Mouse (Mus musculus): ENCODE measurements around the gene Tvp23a.

The Tvp23a gene

DNA sequence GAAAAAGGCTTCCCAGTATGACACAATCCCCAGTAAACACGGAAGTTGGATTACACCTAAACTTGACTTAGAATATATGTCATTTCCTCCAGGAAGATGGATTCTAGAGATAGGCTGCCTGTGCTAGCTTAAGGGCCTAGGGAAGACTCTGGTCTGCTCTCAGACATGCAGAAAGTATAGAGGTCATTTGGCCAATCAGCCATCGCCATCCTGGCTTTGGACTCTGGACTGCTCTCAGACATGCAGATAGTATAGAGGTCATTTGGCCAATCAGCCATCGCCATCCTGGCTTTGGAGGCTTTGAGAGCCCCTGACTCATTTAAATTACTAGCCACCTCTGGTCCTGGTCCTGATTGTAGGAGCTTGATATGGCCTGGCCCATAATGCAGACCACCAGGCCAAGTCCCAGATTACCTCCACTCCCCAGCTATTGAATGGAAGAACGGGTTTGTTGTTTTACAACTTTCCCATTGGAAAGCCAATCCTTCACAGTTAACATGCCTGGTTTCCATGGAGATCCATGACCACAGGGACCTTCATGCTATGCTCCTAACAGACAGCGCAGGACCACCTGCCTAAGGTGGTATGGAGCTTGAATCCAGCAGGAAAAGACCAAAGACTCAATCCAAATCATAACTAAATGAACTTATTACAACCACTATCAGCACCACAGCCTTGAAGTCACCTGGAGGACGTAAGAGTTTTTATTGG is 6.9 kb upstream of the Tvp23a start:
- in situ Hi-C loops (cut with MboI, MseI), result no loop called here

DNA sequence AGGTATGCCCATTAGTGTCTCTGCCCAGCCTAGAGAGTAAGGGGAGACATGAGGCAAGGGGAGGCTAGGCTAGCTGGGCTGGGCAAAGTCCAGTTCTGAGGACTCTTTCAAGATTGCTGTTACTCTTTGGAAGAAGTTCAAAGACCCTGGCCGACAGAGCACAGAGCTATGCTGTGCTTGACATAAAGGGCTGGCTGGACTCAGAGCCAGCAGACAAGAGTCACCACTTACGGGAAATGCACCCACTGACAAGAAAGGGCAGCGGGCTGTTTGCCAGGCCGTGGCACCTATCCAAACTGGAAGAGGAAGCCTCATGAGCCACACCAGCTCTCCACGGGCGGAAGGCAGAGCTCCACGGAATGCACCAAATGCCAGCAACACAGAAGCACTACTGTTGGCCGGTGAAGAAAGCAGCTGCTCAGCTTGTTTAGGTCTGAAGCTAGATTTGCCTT is 5.3 kb upstream of the Tvp23a start:
- in situ Hi-C loops (cut with MboI, MseI), result no loop called here

DNA sequence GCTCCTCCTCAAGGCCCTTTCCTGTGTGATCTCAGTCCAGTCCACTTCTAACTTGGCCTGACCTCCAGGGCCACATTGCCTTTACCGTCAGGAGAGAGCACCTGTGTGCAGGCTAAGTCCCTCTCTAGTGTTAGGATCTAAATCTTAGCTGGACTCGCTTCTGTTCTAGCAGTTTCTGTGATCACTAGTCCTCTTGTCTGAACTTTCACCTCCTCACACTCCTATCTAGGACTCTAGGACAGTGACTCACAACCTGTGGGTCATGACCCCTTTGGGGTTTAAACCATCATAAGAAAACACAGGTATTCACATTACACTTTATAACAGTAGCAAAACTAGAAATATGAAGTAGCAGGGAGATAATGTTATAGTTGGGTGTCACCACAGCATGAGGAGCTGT is 4.7 kb upstream of the Tvp23a start:
- in situ Hi-C loops (cut with MboI, MseI), result no loop called here

DNA sequence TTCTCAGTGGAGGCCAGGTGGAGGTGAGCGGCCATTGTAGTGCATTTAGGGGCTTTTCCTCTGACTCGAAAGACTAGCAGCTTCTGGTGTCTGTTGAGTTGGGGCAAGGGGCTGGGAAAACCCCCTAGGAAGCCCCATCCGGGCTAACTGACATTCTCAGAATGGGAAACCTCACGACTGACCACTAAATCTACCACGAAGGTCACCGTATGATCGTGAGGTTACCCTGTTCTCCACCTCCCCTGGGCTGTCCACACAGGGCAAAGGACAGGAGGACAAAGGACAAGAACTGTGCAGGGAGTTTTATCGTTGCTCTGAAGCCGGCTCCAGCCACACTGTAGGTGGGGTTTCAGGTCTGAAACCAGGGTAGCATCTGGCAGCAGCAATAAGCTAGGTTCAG is 1.8 kb upstream of the Tvp23a start:
- in situ Hi-C loops (cut with MboI, MseI), result no loop called here

DNA sequence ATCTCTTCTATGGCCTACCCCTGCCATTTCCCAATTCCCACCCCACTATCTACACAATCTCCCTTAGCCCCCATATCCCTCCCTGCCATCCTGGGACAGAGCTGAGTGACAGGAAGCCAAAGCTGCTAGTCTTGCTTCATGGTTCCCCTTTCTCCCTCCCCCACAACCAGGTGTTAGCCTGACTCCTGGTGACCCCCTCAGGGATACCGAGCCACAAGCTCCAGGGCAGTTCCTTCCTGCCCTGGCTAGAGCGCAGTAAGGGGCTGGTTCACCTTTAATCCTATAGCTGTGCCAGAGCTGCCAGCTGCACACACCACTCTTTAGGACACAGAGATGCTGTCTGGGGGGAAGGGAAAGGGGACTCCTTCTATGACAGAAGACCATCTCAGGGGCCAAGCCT is 619 bp upstream of the Tvp23a start:
- in situ Hi-C loops (cut with MboI, MseI), result no loop called here

DNA sequence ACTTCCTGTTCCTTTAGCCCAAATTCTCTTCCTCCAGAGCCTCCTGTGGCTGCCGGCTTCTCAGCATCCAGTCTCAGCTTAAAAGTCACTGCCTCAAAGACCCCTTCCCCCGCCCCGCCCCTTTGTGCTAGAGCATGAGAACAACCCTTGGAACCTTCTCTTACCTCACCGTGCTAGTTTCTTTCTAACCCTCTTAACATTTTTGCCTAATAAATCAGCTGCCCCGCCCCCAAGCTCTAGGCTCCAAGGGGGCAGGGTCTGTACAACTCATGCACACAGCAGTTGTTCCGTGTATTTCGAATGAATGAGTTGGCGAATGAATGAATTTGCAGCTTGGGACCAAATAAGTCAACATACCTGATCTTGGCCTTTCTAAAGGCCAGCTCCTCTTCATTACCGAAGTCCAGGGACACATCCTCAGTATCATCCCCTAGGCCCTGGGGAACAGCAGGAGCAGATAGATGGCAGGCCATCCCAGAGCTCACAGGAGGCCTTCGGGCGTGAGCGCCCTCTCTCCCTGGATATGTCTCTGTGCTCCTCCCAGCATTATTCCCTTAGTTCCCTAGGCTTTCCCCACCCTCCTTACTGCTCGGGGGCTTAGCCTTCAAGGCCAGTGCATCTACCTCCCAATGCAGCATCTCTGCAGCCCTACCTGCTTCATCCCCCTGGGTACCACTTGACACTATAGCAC is 444 bp downstream of the Tvp23a start:
- in situ Hi-C loops (cut with MboI, MseI), result no loop called here

DNA sequence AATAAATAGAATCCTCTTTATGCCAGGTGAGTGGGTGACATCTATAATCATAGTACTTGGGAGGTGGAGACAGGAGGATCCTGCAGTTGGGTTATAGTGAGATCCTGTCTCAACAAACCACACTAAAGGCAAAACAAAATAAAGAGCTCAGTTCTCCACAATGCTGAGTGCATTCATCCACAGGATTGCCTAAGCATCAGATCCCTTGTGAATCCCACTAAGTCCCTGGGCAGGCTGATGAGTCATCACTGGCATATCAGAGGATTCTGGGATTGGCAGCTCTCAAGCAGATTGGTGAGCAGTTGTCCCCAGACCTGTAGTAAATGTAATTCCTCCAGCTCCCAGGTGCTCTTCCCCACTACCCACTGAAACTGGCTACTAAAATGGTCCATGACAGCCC is 3.4 kb downstream of the Tvp23a start:
- in situ Hi-C loops (cut with MboI, MseI), result no loop called here

DNA sequence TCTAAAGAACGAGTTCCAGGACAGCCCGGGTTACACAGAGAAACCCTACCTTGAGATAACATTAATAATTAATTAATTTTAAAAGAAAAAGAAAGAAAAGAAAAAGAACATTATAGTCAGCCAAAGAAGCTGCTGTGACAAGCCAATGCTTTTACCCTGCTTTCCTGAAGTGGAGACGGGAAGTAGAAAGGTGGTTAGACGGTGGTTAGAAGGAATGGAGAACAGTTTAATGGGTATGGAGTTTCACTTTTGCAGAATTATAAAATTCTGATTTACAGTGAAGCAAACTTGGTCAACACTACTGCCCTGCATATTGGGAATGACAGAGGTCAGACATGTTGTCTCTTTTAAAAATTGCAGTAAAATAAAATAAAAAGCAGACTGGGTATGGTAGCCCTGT is 5.4 kb downstream of the Tvp23a start:
- in situ Hi-C loops (cut with MboI, MseI), result no loop called here

DNA sequence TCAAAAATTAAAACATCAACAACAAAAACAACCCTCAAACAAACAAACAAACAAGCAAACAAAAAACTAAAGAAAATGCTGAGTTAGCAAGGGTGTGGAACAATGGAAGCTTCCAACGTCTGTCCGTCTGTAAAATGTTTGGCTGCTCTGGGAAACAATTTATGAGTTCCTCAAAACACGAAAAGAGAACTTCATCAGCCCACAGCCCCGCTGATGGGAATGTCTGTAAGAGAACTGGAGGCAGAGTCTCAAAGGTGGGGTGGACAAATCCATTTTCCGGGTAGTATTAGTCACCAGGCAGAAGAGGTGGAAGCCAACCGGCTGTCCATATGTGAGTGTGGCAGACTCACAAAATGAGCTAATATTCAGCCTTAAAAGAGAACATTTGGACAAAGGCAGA is 5.8 kb downstream of the Tvp23a start:
- in situ Hi-C loops (cut with MboI, MseI), result no loop called here

DNA sequence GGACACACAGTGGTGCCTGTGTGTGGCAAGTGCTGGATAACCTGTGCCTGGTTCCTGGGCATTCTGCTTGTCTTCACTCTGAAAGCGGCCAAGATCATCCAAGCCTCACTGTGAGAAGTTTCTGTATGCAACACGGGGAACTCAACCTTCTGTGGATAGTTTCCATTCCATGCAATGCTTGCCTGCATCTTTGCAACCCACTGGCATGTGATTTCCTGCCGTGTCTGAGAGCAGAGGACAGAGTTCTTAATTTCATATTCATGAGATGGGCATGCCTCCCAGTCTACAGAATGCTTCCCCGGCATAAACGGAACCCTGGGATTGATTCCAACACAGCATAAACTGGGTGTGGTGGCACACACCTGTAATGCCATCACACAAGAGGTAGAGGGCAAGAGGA is 9.1 kb downstream of the Tvp23a start:
- in situ Hi-C loops (cut with MboI, MseI), result no loop called here

DNA sequence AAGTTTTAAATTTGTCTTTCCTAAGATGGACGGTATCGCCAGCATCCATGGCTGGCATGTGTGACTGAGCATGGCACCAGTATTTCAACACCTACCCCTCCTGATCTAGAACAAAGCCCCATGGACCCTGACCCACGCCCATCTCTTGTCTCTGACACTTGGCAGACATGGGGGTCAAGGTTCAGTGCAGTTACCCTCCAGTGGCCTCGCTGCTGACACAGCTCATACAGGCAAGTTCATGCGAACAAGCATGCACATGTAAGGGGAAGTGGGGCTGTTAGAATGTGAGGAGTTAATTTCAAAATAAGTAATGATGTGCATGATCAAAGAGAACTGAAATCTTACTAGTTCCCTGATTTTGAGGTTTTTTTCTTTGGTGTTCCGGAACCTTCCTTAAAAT is 11.0 kb downstream of the Tvp23a start:
- in situ Hi-C loops (cut with MboI, MseI), result no loop called here

DNA sequence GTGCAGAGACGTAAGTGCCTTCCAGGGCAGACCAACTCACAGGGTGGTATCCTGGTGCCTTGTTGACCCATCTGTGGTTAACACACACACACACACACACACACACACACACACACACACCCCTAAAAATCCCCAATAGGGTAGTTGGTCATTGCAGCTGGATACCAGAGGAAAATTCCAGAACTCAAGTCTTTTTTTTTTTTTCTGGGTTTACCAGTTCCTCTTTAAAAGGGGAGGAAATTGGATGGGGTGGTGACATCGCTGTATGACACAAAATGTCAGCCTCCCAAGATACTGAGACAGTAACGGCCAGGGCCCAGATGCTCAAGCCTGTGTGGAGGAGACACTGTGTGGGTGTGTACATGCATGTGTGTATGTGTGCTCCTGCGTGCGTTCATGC is 13.8 kb downstream of the Tvp23a start:
- in situ Hi-C loops (cut with MboI, MseI), result no loop called here

DNA sequence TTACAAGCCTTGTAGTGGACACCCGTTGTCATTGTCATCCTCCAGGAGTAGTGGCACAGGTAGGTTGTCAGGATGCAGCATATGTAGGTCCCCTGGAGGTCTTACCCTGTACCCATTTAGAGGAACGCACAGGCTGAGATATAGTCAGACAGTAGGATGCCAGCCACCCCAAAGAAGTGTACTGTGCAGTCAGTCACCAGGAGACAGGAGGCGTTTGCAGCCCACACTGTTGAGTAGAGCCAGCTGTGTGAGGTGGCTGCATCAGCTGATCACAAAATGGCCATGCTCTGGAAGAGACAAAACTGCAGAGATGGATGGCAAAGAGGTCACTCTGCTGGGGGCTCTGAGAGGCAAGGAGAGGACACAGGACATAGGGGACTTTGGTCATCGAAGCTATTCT is 14.8 kb downstream of the Tvp23a start:
- in situ Hi-C loops (cut with MboI, MseI), result no loop called here

DNA sequence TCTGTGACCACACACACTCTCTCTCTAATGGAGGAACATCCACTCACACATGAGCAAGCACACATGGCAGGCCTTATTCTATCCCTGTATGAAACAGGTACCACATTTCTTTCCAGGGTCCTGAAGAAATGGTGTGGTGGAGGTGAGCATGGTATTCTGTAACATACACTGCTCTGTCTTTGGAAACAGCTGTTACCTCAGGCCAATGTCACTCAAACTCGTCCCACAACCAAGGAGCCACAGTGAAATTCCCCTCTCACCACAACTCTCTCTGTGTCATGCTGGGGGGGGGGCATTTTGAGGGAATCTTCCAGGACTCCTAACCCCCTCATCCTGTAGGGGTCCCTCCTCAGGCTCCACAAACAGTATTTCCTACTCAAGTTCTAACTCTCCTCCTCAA is 15.3 kb downstream of the Tvp23a start:
- in situ Hi-C loops (cut with MboI, MseI), result no loop called here

DNA sequence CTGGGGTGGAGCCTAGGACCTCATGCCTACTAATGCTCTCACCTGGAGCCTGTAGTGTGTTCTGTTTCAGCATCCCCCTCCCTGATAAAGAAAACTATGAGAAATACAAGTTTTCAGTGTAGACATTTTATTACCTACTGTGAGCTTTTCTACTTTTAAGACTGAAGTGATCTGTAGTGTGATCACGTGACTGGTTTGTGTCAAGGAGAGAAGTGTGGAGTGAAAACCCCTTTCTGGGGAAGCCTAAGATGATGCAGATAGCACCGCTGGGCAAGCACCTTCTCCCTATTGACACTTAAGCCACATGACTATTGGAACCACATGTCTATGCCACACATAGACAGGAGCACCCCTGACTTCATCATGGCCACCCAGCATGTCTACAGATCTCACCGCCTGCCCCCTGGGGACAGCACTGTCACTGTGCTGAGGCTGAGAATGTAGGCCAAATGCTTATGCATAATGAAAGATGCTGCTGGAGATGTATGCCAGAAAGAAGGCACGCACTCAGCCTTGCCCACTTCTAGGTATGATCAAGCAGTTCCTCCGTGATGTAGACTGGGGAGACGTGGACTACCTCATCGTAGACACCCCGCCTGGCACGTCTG is 26.6 kb downstream of the Tvp23a start:
- in situ Hi-C loops (cut with MboI, MseI), result loop anchor here (5.0 kb wide), 1 partner anchor 107 kb away; no protein-coding TSS in a partner anchor

DNA sequence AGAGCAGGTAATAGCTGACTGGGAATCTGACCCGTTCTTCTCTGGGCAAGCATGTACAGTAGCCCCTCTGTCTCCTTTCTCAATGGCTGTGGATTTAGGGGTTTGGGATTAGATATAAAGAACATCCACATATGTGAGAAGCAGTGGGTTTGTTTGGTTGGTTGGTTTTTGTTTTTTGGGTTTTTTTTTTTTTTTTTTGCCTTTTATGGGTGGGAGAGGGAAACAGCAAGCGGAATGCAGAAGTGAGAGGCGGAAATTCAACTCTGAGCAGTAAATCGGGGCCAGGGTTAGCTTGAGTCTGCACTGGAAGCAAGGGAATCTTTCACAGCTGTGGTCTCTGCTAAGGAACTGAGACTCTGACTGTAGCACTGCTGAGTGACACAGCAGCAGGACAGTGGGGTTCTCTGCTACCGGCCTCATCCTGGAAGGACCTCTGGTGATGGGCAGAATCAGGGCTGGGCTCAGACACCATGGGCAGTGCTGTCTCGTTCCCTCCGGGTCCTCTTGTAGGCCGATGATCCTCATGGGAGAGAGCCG is 29.4 kb downstream of the Tvp23a start:
- in situ Hi-C loops (cut with MboI, MseI), result loop anchor here (5.0 to 10.0 kb wide), 2 partner anchors 367 to 650 kb away; partner anchors contain the start of genes Litaf, Socs1 and Tnp2

DNA sequence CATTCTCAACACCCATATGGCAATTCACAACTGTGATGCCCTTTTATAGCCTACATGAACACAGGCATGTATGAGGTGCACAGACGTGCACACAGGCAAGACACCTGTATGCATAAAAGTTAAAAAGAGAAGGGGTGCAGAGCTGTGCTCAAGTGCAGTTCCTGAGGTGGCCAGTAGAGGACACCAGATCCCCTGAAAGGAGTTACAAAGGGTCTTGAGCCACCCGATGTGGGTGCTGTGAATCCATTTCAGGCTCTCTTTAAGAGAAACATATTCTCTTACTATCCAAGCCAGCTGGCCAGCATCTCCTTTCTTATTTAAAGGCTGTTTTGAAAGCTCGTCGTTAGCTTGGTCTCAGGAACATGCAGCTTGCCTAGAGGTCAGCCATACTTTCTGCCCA is 30.3 kb downstream of the Tvp23a start:
- in situ Hi-C loops (cut with MboI, MseI), result loop anchor here (5.0 to 10.0 kb wide), 2 partner anchors 368 to 650 kb away; partner anchors contain the start of genes Litaf, Socs1 and Tnp2

DNA sequence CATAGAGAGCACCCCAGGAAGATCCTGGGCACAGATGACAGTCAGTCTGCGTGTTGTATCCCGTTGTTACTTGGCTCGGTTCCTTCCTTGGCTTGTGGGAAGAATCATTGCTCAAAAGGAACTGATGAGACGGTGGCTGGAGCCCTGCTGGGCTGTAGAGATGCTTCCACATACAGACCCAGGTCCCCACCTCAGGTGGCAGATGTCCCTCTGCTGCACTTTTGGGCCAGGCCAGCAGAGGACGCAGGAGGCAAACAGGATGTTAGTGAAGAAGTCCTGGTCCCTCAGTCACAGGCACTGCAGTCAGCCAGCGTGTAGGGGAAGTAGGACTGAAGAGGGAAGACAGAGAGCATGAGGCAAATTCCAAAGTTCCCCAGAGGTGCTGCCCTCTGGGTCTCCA is 31.2 kb downstream of the Tvp23a start:
- in situ Hi-C loops (cut with MboI, MseI), result loop anchor here (5.0 to 10.0 kb wide), 2 partner anchors 369 to 651 kb away; partner anchors contain the start of genes Litaf, Socs1 and Tnp2

DNA sequence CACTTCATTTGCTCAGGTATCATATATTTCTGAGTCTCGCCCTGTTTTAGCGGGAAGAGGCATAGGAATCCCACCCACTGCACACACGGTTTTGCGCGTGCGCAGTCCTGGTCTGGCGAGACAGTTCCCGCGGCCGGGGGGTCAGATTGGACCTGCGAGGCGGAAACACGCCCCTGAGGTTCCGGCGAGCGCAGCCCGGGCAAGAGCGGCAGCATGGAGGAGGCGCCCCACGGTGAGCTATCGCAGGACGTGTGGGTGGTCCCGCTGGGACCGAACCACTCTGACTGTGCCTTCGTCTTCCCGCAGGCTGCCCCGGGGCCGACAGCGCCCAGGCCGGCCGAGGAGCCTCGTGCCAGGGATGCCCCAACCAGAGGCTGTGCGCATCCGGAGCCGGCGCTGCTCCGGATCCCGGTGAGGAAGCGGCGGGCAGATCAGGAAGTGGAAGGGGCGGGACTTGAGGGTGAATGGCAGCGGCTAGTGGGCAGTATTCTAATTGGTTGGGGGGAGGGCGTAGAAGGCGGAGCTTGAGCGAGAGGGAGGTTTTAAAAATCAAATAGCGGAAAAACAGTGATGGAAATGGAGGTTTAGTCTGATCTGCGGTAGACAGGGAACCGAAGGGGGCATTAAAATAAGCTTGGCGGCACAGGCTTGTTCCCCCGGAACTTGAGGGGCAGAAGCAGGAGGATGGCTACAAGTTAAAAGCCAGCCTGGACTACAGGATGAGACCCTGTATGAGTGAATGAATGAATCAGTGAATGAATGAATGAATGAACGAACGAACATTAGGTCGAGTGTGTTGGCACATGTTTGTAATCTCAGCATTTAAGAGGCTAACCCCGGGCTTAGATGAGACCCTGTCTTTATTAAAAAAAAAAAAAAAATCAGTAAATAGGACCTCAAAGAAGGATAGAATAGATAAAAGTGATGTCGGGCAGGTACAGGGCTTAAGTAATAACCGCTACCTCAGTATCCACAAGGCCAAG is 35.1 kb downstream of the Tvp23a start, which contains the start of gene Nubp1:
Gene Nubp1, plus strand, starts transcription at position 185 of the 983 bp plus-strand sequence.
- in situ Hi-C loops (cut with MboI, MseI), result loop anchor here (10.0 kb wide), 1 partner anchor 373 kb away; the partner anchor contains the start of genes Socs1 and Tnp2

DNA sequence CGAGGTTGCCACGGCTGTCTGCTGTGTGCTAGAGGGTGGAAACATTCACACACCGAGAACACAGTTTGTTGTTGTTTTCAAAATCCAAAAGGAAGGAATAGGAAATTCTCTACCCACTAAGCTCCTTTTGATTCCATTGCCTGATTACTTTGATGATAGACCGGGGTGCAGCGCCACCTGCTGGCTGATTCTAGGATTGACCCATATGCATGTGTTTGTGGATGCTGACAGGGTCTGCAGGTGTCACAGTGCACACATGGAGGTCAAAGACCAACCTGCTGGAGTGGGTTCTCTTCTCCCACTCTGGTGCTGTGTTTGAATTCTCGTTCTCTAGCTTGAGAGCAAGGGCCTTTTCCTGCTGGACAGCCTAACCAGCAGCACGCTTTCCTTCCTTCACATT is 48.0 kb downstream of the Tvp23a start:
- in situ Hi-C loops (cut with MboI, MseI), result loop anchor here (5.0 kb wide), 1 partner anchor 117 kb away; no protein-coding TSS in a partner anchor

DNA sequence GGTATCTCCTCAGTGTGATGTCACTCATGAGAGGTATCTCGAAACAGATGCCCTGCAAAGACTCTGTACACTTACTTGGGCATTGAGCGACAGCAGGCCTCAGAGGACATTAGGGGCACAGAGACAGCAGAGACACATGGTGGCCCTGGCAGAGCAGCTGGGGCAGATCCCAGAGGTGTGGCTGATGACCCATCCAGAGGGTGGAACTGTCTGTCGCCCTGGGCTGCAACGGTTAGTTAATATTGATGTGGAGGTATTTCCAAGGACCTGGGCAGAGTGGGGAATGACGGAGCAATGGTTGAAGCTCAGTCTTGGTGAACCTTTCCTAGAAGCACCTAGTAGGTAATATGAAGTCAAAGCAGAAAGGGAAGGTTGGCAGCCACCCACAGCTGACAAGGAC is 48.4 kb downstream of the Tvp23a start:
- in situ Hi-C loops (cut with MboI, MseI), result loop anchor here (5.0 kb wide), 1 partner anchor 116 kb away; no protein-coding TSS in a partner anchor
